Mouse (Mus musculus): ENCODE measurements around the gene Pabpc4.

Gene Pabpc4

DNA sequence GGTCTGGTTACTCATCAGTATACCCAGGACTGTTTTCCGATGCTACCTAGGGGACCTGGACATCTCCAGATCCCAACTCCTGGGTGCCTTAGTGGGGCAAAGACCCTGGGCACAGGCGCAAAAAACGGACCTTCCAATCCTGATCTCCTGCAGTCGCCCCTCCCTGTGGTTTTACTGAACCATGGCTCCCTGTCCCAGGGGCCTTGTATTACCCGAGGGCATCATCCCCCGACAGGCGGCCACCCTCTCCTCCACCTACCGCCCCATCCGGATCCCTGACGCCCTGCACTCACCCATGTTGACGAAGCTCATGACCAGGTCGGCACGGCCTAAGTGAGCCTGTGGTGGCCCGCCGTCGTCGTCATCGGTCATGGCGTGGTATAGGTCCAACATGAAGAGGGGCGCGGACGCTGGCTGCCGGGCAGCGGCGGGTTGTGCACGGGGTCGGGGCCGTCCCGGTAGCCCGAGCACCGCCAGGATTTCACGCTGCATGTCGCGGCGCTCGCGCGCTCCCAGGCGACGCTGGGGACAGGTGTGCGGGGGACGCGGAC lies 80.0 kb downstream of the Pabpc4 start:
- no peak for DNase-seq (ENCODE audit: low read depth, low spot score)

DNA sequence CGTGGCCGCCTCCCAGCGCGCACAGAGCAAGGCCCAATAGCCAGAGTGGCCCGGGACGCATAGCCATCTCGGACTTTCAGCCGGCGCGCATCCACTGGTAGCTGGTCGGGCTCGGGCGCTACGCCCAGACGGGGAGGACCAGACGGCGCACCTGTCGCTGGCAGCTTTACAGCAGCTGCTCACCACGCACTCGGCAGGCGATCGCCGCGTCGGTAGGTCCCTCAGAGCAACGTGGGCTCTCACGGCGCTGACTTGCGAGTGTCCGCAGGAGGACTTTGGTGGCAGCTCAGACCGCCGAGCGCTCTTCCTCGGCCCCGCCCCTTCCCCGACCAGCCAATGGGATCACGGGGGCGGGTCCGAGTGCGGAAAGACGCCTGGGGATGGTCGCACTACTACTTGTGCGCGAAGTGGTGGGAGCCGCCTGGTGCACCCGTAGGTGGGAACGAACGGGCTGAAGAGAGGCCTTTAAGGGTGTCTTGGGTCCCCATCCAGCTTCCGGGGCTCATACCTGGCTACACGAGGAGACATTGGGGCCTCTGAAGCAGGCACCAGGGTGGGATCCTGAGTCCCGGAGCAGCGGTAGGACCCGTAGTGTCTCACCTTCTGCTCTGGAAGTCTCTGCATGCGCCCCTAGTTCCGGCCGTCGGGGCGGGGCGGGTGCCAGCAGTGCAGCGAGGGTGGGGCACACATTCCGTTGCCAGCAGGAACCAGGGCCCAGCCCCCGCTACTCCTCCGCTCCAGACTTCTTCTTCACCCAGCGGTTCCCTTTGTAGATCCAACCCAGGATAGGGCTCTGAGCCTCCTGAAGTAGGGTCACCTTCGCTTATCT lies 80.7 kb downstream of the Pabpc4 start, which contains the start of gene Bmp8a:
TSS of gene Bmp8a (minus strand) at position 611 of the 829 bp plus-strand sequence.
- DNase-seq (ENCODE audit: low read depth, low spot score): peak; percentile 79

DNA sequence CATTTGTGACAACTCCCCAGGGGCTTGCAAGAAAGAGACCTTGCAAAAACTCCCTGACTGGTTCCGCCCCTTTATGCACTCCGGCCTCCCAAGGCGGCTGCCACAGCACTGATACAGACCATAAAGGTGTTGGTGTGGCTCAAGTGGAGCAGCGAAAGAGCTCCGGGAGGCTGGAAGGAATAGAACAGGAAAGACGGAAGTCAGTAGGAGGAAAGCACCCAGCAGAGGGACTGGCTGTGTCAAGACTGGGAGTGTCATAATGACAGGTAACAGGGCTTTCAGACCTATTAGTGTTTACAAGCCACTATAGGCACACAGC lies 81.3 kb downstream of the Pabpc4 start:
- DNase-seq (ENCODE audit: low read depth, low spot score): no peak
